In genomic region chr14:33398065-33398860, GRCm38 (mm10) we compare ENCODE assay signal across 25 mouse cellular contexts.
"Had no signal": no experiment of that assay in that cellular context is flagged by ENCODE, and none has a peak within 500 bp of the region (broad histone marks: within the 10 kb centered on the region; RNA-seq: fewer than 3 reads in every experiment).

No protein-coding gene starts in this region.

- H3K9me3 ChIP-seq: heart, embryonic 13.5 days; heart, embryonic 15.5 days; hindbrain, embryonic 13.5 days; hindbrain, embryonic 15.5 days; kidney, embryonic 15.5 days; limb, embryonic 13.5 days; limb, embryonic 15.5 days had no signal

- DNase-seq: gastrocnemius, adult 2 months; gastrocnemius, postnatal 10 days; gastrocnemius, postnatal 36 days; heart, adult 11 months; heart, adult 2 months; heart, postnatal 14 days; heart, postnatal 36 days; kidney, adult 11 months; kidney, adult 2 months; kidney, adult 9 months; kidney, postnatal 14 days; kidney, postnatal 36 days; layer of hippocampus, adult 9-11 months; layer of hippocampus, postnatal 36 days had no signal

- H3K4me1 ChIP-seq: heart, embryonic 13.5 days; heart, embryonic 15.5 days; hindbrain, embryonic 13.5 days; hindbrain, embryonic 15.5 days; kidney, embryonic 15.5 days; limb, embryonic 13.5 days; limb, embryonic 15.5 days had no signal

- ATAC-seq: hindbrain, postnatal 0 days; intestine, embryonic 16.5 days had no signal

- H3K4me3 ChIP-seq: gastrocnemius, adult 2 months; heart, adult 2 months; heart, embryonic 13.5 days; heart, embryonic 15.5 days; hindbrain, embryonic 13.5 days; hindbrain, embryonic 15.5 days; kidney, embryonic 15.5 days; limb, embryonic 13.5 days; limb, embryonic 15.5 days had no signal

- H3K9ac ChIP-seq: heart, embryonic 13.5 days; heart, embryonic 15.5 days; hindbrain, embryonic 13.5 days; hindbrain, embryonic 15.5 days; kidney, embryonic 15.5 days; limb, embryonic 13.5 days; limb, embryonic 15.5 days had no signal

- H3K4me2 ChIP-seq: heart, embryonic 11.5 days; heart, embryonic 13.5 days; heart, embryonic 15.5 days; hindbrain, embryonic 13.5 days; hindbrain, embryonic 15.5 days; kidney, embryonic 15.5 days; limb, embryonic 13.5 days; limb, embryonic 15.5 days had no signal

- H3K27ac ChIP-seq: gastrocnemius, adult 2 months; heart, adult 2 months; heart, embryonic 13.5 days; heart, embryonic 15.5 days; hindbrain, embryonic 13.5 days; hindbrain, embryonic 15.5 days; hindbrain, postnatal 0 days; kidney, embryonic 15.5 days; kidney, postnatal 0 days; limb, embryonic 13.5 days; limb, embryonic 15.5 days had no signal

- H3K27me3 ChIP-seq: heart, embryonic 13.5 days; heart, embryonic 15.5 days; hindbrain, embryonic 13.5 days; hindbrain, embryonic 15.5 days; kidney, embryonic 15.5 days; limb, embryonic 13.5 days; limb, embryonic 15.5 days had no signal
